ENCODE assay signal across 19 mouse cellular contexts in genomic region chr6:38885132-38885531, GRCm38 (mm10). TPM values are rescaled to one million over a fixed set of nuclear protein-coding genes. Genes with fewer than 3 reads are reported as not detected.
A peak's percentile ranks its signal among the peaks of the same experiment; 100 is the strongest.
DNase-seq lines count a peak whose midpoint lies in the region; ATAC-seq and TF ChIP-seq lines count a peak whose summit lies in the region.
"Had no signal": no experiment of that assay in that cellular context is flagged by ENCODE, and none has a peak within 500 bp of the region (broad histone marks: within the 10 kb centered on the region; RNA-seq: fewer than 3 reads in every experiment).

No protein-coding gene starts in this region.

- no peaks in the 10 kb centered on the region for H3K9me3 ChIP-seq in MEL (replicated peaks; ENCODE audit: insufficient read depth, low read length)
- H3K9me3 ChIP-seq in liver, embryonic 14.5 days (ENCODE audit: control insufficient read depth, low read length), result no peaks in the 10 kb centered on the region
- H3K9me3 ChIP-seq: embryonic facial prominence, embryonic 12.5 days; forebrain, embryonic 13.5 days; heart, embryonic 13.5 days; hindbrain, embryonic 15.5 days had no signal

- peak; percentile 34 to 52; a peak in 1 of 4 replicates for TF ChIP-seq EP300 in MEL (IDR thresholded peaks at IDR 0.05; ENCODE audit: low read depth in 1 of 2, low read length in 2 of 2)
- TF ChIP-seq EP300 in liver, embryonic 14.5 days (IDR thresholded peaks at IDR 0.05; ENCODE audit: low read depth), result peak; percentile 81

- H3K36me3 ChIP-seq in MEL (ENCODE audit: control insufficient read depth in 1 of 2, insufficient read depth in 2 of 2, low read length in 2 of 2), result peaks cover 0 to 24% of the 10 kb centered on the region in 2 experiments; a peak in 2 of 4 replicates
- H3K36me3 ChIP-seq in liver, embryonic 14.5 days (replicated peaks; ENCODE audit: control insufficient read depth, insufficient read depth, low read depth), result no peaks in the 10 kb centered on the region
- H3K36me3 ChIP-seq: embryonic facial prominence, embryonic 12.5 days; heart, embryonic 13.5 days; hindbrain, embryonic 15.5 days had no signal

- H3K27ac ChIP-seq in MEL (ENCODE audit: control insufficient read depth, low read depth, low read length), result no peak overlapping the region
- peak overlapping the region; percentile 70 for H3K27ac ChIP-seq in liver, embryonic 14.5 days
- H3K27ac ChIP-seq: embryonic facial prominence, embryonic 12.5 days; forebrain, embryonic 13.5 days; heart, adult 2 months; heart, embryonic 13.5 days; hindbrain, embryonic 15.5 days had no signal

- peak overlapping the region; percentile 37 for H3K4me2 ChIP-seq in liver, embryonic 14.5 days (ENCODE audit: low read depth)
- H3K4me2 ChIP-seq: embryonic facial prominence, embryonic 12.5 days; forebrain, embryonic 13.5 days; heart, embryonic 13.5 days; hindbrain, embryonic 15.5 days had no signal

- no peak for DNase-seq in MEL (ENCODE audit: low read depth, low spot score)
- DNase-seq in liver, embryonic 14.5 days (ENCODE audit: low read depth in 3 of 3, low spot score in 3 of 3), result no peak
- DNase-seq in embryo, embryonic 10 days (ENCODE audit: low spot score), result no peak
- DNase-seq in Muller cell, postnatal 12 days (ENCODE audit: inconsistent ontology term), result no peak
- DNase-seq: adrenal gland, postnatal 10 days; cerebellum, adult 11 months; cerebellum, adult 8-10 months; cerebellum, postnatal 14 days; forebrain, postnatal 0 days; gastrocnemius, postnatal 14 days; heart, adult 2 months; heart, postnatal 36 days had no signal

- no peak overlapping the region for H3K4me3 ChIP-seq in MEL (ENCODE audit: control insufficient read depth in 1 of 2, insufficient read depth in 1 of 2, low read depth in 2 of 2, low read length in 2 of 2)
- no peak overlapping the region for H3K4me3 ChIP-seq in liver, embryonic 14.5 days (ENCODE audit: insufficient read depth in 1 of 2, low read depth in 2 of 2, low read length in 2 of 2)
- H3K4me3 ChIP-seq: embryonic facial prominence, embryonic 12.5 days; forebrain, embryonic 13.5 days; heart, adult 2 months; heart, embryonic 13.5 days; hindbrain, embryonic 15.5 days had no signal

- 0 out of 2 replicates have a peak, but pooled peaks have one; percentile 52 for ATAC-seq in erythroblast, adult 5-6 weeks (replicated peaks; ENCODE audit: low FRiP score, poor library complexity, severe bottlenecking)
- peak; percentile 78 for ATAC-seq in liver, embryonic 14.5 days (ENCODE audit: insufficient read depth)
- ATAC-seq in megakaryocyte progenitor cell, adult 5-6 weeks (replicated peaks; ENCODE audit: poor library complexity), result 0 out of 2 replicates have a peak, but pooled peaks have one; percentile 34
- ATAC-seq: forebrain, embryonic 13.5 days; forebrain, postnatal 0 days had no signal

- no peak overlapping the region for H3K9ac ChIP-seq in MEL (ENCODE audit: control insufficient read depth, low read depth, low read length, poor library complexity, severe bottlenecking)
- H3K9ac ChIP-seq in liver, embryonic 14.5 days (replicated peaks), result no peak overlapping the region
- H3K9ac ChIP-seq: embryonic facial prominence, embryonic 12.5 days; forebrain, embryonic 13.5 days; forebrain, postnatal 0 days; heart, embryonic 13.5 days; hindbrain, embryonic 15.5 days had no signal

- H3K79me2 ChIP-seq in MEL (ENCODE audit: control insufficient read depth, insufficient read depth, low read length, poor library complexity), result no peaks in the 10 kb centered on the region

- TF ChIP-seq RAD21 in MEL (IDR thresholded peaks at IDR 0.05; ENCODE audit: low read depth, low read length), result no peak

- TF ChIP-seq CTCF in MEL (IDR thresholded peaks at IDR 0.05 in 2 of 3, conservative IDR thresholded peaks at IDR 0.05 in 1 of 3; ENCODE audit: control insufficient read depth in 1 of 3, insufficient read depth in 1 of 3, low read depth in 2 of 3, low read length in 3 of 3, poor library complexity in 1 of 3, severe bottlenecking in 1 of 3), result no peak
- TF ChIP-seq CTCF in liver, embryonic 14.5 days (IDR thresholded peaks at IDR 0.05; ENCODE audit: low read depth), result no peak

- WGBS in liver, embryonic 14.5 days (ENCODE audit: insufficient replicate concordance), result 52% methylated on average over 1 of the region's 1 CpGs

- H3K27me3 ChIP-seq in MEL (ENCODE audit: control insufficient read depth in 1 of 2, insufficient read depth in 2 of 2, low read length in 2 of 2), result no peaks in the 10 kb centered on the region
- H3K27me3 ChIP-seq in liver, embryonic 14.5 days (ENCODE audit: control insufficient read depth, insufficient read depth, low read length), result no peaks in the 10 kb centered on the region; the same call in none of the 2 replicates
- H3K27me3 ChIP-seq: embryonic facial prominence, embryonic 12.5 days; hindbrain, embryonic 15.5 days had no signal

- TF ChIP-seq POLR2A in MEL (IDR thresholded peaks at IDR 0.05; ENCODE audit: control insufficient read depth in 1 of 2, insufficient read depth in 1 of 2, low read depth in 1 of 2, low read length in 2 of 2, poor library complexity in 1 of 2), result no peak

- peaks cover 7 to 28% of the 10 kb centered on the region in 2 experiments for H3K4me1 ChIP-seq in MEL (ENCODE audit: control insufficient read depth in 1 of 2, insufficient read depth in 2 of 2, low read length in 2 of 2)
- H3K4me1 ChIP-seq in liver, embryonic 14.5 days (replicated peaks; ENCODE audit: control insufficient read depth in 2 of 2, insufficient read depth in 2 of 2, low read length in 1 of 2), result peaks cover 42 to 50% of the 10 kb centered on the region in 2 experiments
- H3K4me1 ChIP-seq: hindbrain, embryonic 15.5 days had no signal

TF ChIP-seq in MEL, 35 proteins besides CTCF, POLR2A, EP300 and RAD21:
- TF ChIP-seq ETS1 (IDR thresholded peaks at IDR 0.05; ENCODE audit: low read depth, low read length) (0 out of 2 replicates have a peak, but pooled peaks have one; percentile 33), GATA1 (IDR thresholded peaks at IDR 0.05; ENCODE audit: low read depth, low read length) (peak; percentile 71), SMC3 (IDR thresholded peaks at IDR 0.05; ENCODE audit: low read depth, low read length) (no peak), TCF12 (IDR thresholded peaks at IDR 0.05; ENCODE audit: low read depth, low read length) (peak; percentile 60)

RNA-seq across cellular contexts. Expression of gene Hipk2, which starts 9.2 kb away (rescaled TPM):
- total RNA-seq in MEL (2012; rRNA removed), result 3.9 and 4.3 TPM in 2 replicates
- 10 to 100 TPM; 14.1 to 85.1 TPM for polyA plus RNA-seq in MEL (2012; ENCODE audit: insufficient read depth in 1 of 2, insufficient read length in 2 of 2, low read depth in 1 of 2, low replicate concordance in 2 of 2, missing spikeins in 1 of 2)
- 127 and 168 TPM in 2 replicates for total RNA-seq in erythroblast, adult 5-6 weeks (2015; ENCODE audit: low replicate concordance)
- 72.9 and 90.6 TPM in 2 replicates for total RNA-seq in erythroblast, adult 5-6 weeks (2017; ENCODE audit: low replicate concordance)
- 10.7 and 12.3 TPM in 2 replicates for polyA plus RNA-seq in liver, embryonic 14.5 days (2012; rRNA removed)
- polyA plus RNA-seq in liver, embryonic 14.5 days (2014; fragmentation: Nextera tagmentation; extraction: Ambion mirVana), result 13.0 and 15.5 TPM in 2 replicates
- 58.0 and 60.1 TPM in 2 replicates for total RNA-seq in megakaryocyte progenitor cell, adult 5-6 weeks (2015)
- total RNA-seq in megakaryocyte progenitor cell, adult 5-6 weeks (2017), result 9.0 and 12.6 TPM in 2 replicates

RNA-seq across cellular contexts. Expression of gene Tbxas1, which starts 9.9 kb away (rescaled TPM):
- 0.54 and 0.65 TPM in 2 replicates for total RNA-seq in MEL (2012; rRNA removed)
- polyA plus RNA-seq in MEL (2012; ENCODE audit: insufficient read depth in 1 of 2, insufficient read length in 2 of 2, low read depth in 1 of 2, low replicate concordance in 2 of 2, missing spikeins in 1 of 2), result 1 to 10 TPM in 1 of 2 experiments, not detected in 1; 2.7 TPM
- 55.9 and 63.7 TPM in 2 replicates for total RNA-seq in erythroblast, adult 5-6 weeks (2015; ENCODE audit: low replicate concordance)
- total RNA-seq in erythroblast, adult 5-6 weeks (2017; ENCODE audit: low replicate concordance), result 83.5 and 85.7 TPM in 2 replicates
- 4.5 and 5.1 TPM in 2 replicates for polyA plus RNA-seq in liver, embryonic 14.5 days (2012; rRNA removed)
- polyA plus RNA-seq in liver, embryonic 14.5 days (2014; fragmentation: Nextera tagmentation; extraction: Ambion mirVana), result 6.3 and 8.4 TPM in 2 replicates
- 11.3 and 15.9 TPM in 2 replicates for total RNA-seq in megakaryocyte progenitor cell, adult 5-6 weeks (2015)
- total RNA-seq in megakaryocyte progenitor cell, adult 5-6 weeks (2017), result 13.1 TPM in 2 replicates
- total RNA-seq: ES-E14 had no signal
